19 mouse cellular contexts compared by ENCODE assay signal in genomic region chr15:101364891-101365671, GRCm38 (mm10). TPM values are rescaled to one million over a fixed set of nuclear protein-coding genes. Genes with fewer than 3 reads are reported as not detected.
A peak's percentile ranks its signal among the peaks of the same experiment; 100 is the strongest.
DNase-seq lines count a peak whose midpoint lies in the region; ATAC-seq and TF ChIP-seq lines count a peak whose summit lies in the region.
"Had no signal": no experiment of that assay in that cellular context is flagged by ENCODE, and none has a peak within 500 bp of the region (broad histone marks: within the 10 kb centered on the region; RNA-seq: fewer than 3 reads in every experiment).

No protein-coding gene starts in this region.

- peaks cover 52% of the 10 kb centered on the region for H3K4me1 ChIP-seq in lung, embryonic 15.5 days
- H3K4me1 ChIP-seq in stomach, postnatal 0 days (replicated peaks; ENCODE audit: control insufficient read depth, insufficient read depth): peaks cover 21% of the 10 kb centered on the region

- no peak for TF ChIP-seq EP300 in stomach, postnatal 0 days (optimal IDR thresholded peaks at IDR 0.05)

- intact Hi-C loops in gastrocnemius, adult 2 months (cut with DNase I): no loop called here

- WGBS in lung, embryonic 15.5 days: 54% methylated on average over 7 of the region's 7 CpGs
- 65% methylated on average over 7 of the region's 7 CpGs for WGBS in stomach, postnatal 0 days

- no peak for TF ChIP-seq CTCF in gastrocnemius, adult 2 months (IDR thresholded peaks at IDR 0.05)
- no peak for TF ChIP-seq CTCF in stomach, postnatal 0 days (IDR thresholded peaks at IDR 0.05; ENCODE audit: low read depth)

- H3K27me3 ChIP-seq in lung, embryonic 15.5 days: no peaks in the 10 kb centered on the region
- H3K27me3 ChIP-seq in stomach, postnatal 0 days (ENCODE audit: control insufficient read depth, insufficient read depth, low read length): no peaks in the 10 kb centered on the region
- H3K27me3 ChIP-seq: embryonic facial prominence, embryonic 13.5 days; forebrain, embryonic 13.5 days had no signal

- no peak for DNase-seq in gastrocnemius, adult 2 months
- DNase-seq in gastrocnemius, postnatal 25 days: no peak
- peak; percentile 70 to 84 for DNase-seq in lung, adult 18-20 months
- DNase-seq in lung, postnatal 14 days: no peak
- peak; percentile 70 for DNase-seq in stomach, postnatal 0 days (ENCODE audit: low spot score)
- no peak for DNase-seq in right cerebral cortex, adult 18-20 months
- DNase-seq in frontal cortex, postnatal 36 days (ENCODE audit: low spot score in 2 of 2): no peak
- DNase-seq: adrenal gland, adult 2 months; cerebellum, adult 8-10 months; gastrocnemius, postnatal 10 days; thymus, postnatal 4 days had no signal

- no peak for ATAC-seq in lung, embryonic 15.5 days (ENCODE audit: borderline replicate concordance, extremely low read depth, low FRiP score, low TSS enrichment)
- peak; percentile 59 for ATAC-seq in stomach, postnatal 0 days (ENCODE audit: low FRiP score, low TSS enrichment)
- ATAC-seq: forebrain, embryonic 13.5 days had no signal

- no peak overlapping the region for H3K4me2 ChIP-seq in lung, embryonic 15.5 days
- H3K4me2 ChIP-seq in stomach, postnatal 0 days (replicated peaks; ENCODE audit: low read depth): no peak overlapping the region
- H3K4me2 ChIP-seq: embryonic facial prominence, embryonic 13.5 days; forebrain, embryonic 13.5 days; hindbrain, embryonic 13.5 days had no signal

- H3K9me3 ChIP-seq in lung, embryonic 15.5 days: no peaks in the 10 kb centered on the region
- no peaks in the 10 kb centered on the region for H3K9me3 ChIP-seq in stomach, postnatal 0 days (ENCODE audit: control insufficient read depth, low read length)
- H3K9me3 ChIP-seq: embryonic facial prominence, embryonic 13.5 days; forebrain, embryonic 13.5 days; hindbrain, embryonic 13.5 days; midbrain, embryonic 10.5 days had no signal

- H3K9ac ChIP-seq in lung, embryonic 15.5 days: no peak overlapping the region
- no peak overlapping the region for H3K9ac ChIP-seq in stomach, postnatal 0 days (ENCODE audit: low read length)
- H3K9ac ChIP-seq: embryonic facial prominence, embryonic 13.5 days; forebrain, embryonic 13.5 days; hindbrain, embryonic 13.5 days had no signal

- H3K36me3 ChIP-seq in lung, embryonic 15.5 days: no peaks in the 10 kb centered on the region
- H3K36me3 ChIP-seq in stomach, postnatal 0 days (ENCODE audit: control insufficient read depth, insufficient read depth, low read length): no peaks in the 10 kb centered on the region
- H3K36me3 ChIP-seq: embryonic facial prominence, embryonic 13.5 days; hindbrain, embryonic 13.5 days; midbrain, embryonic 10.5 days had no signal

- H3K27ac ChIP-seq in gastrocnemius, adult 2 months: peak overlapping the region; percentile 31; the same call in 1 of the 2 replicates
- H3K27ac ChIP-seq in lung, embryonic 15.5 days: 0 out of 2 replicates have a peak overlapping the region, but pooled peaks have one; percentile 7
- peak overlapping the region; percentile 85 for H3K27ac ChIP-seq in stomach, postnatal 0 days (replicated peaks)
- H3K27ac ChIP-seq: embryonic facial prominence, embryonic 13.5 days; forebrain, embryonic 13.5 days; hindbrain, embryonic 13.5 days; kidney, postnatal 0 days; midbrain, embryonic 10.5 days had no signal

- H3K4me3 ChIP-seq in gastrocnemius, adult 2 months: no peak overlapping the region
- H3K4me3 ChIP-seq in lung, embryonic 15.5 days: no peak overlapping the region
- H3K4me3 ChIP-seq in stomach, postnatal 0 days (ENCODE audit: low read depth, low read length): no peak overlapping the region
- H3K4me3 ChIP-seq: embryonic facial prominence, embryonic 13.5 days; forebrain, embryonic 13.5 days; hindbrain, embryonic 13.5 days; midbrain, embryonic 10.5 days; myocyte had no signal

RNA-seq across cellular contexts. Expression of gene Krt80, which starts 4.9 kb away (rescaled TPM):
- total RNA-seq in gastrocnemius, adult 2 months (2021): 1 to 10 TPM; 1.6 to 2.5 TPM
- 1 to 10 TPM; 1.6 to 1.9 TPM for total RNA-seq in gastrocnemius, postnatal 25 days (2021)
- polyA plus RNA-seq in lung, embryonic 15.5 days (2015; fragmentation: Nextera tagmentation; extraction: Ambion mirVana): 1.7 and 2.0 TPM in 2 replicates
- polyA plus RNA-seq in stomach, postnatal 0 days (2015; fragmentation: Nextera tagmentation; extraction: Ambion mirVana): 63.0 and 75.8 TPM in 2 replicates
- polyA plus RNA-seq: limb, embryonic 11.5 days had no signal

RNA-seq across cellular contexts. Expression of gene Krt7, which starts 45.8 kb away (rescaled TPM):
- total RNA-seq in gastrocnemius, adult 2 months (2021): not detected
- total RNA-seq in gastrocnemius, postnatal 25 days (2021): not detected
- 152 and 158 TPM in 2 replicates for polyA plus RNA-seq in lung, embryonic 15.5 days (2015; fragmentation: Nextera tagmentation; extraction: Ambion mirVana)
- polyA plus RNA-seq in stomach, postnatal 0 days (2015; fragmentation: Nextera tagmentation; extraction: Ambion mirVana): 191 and 207 TPM in 2 replicates

Comparison
In these comparisons a context has a peak if more than half of its experiments do, and no peak if none do; other contexts are left out.
1. DNase-seq: peak in lung, adult 18-20 months (2 of 2) and stomach, postnatal 0 days (single experiment); none in gastrocnemius, adult 2 months (single experiment), gastrocnemius, postnatal 25 days (single experiment), lung, postnatal 14 days (single experiment), right cerebral cortex, adult 18-20 months (single experiment) and frontal cortex, postnatal 36 days (0 of 2).
2. H3K27ac ChIP-seq: peak in every context shown above with its lines; median percentile 85 in stomach, postnatal 0 days; 31 in gastrocnemius, adult 2 months; 7 in lung, embryonic 15.5 days.